Mouse (Mus musculus) lung, adult 2 months (tissue): ENCODE data around the gene Pbx3.

Experiments used
- CTCF ChIP-seq: fragments of 200-500 bp; IDR thresholded peaks from 2 replicates; pipeline ENCODE4 v1.5.1; 2011; ENCODE audit warnings: mild to moderate bottlenecking, low read length, control low read depth; ENCODE audit not compliant: insufficient read depth
- POLR2A ChIP-seq: fragments of 200-500 bp; IDR thresholded peaks from 2 replicates; pipeline ENCODE4 v1.6.1; 2011; ENCODE audit warnings: low read depth, mild to moderate bottlenecking, control low read depth, low read length, borderline replicate concordance; ENCODE audit errors: extremely low read depth

GRCm38 (mm10) chr2:34420256-34420655 is 47.3 kb upstream of the Pbx3 start:
- no peak for TF ChIP-seq CTCF
- no peak for TF ChIP-seq POLR2A
